8 mouse cellular contexts compared by ENCODE assay signal in the genomic region with DNA sequence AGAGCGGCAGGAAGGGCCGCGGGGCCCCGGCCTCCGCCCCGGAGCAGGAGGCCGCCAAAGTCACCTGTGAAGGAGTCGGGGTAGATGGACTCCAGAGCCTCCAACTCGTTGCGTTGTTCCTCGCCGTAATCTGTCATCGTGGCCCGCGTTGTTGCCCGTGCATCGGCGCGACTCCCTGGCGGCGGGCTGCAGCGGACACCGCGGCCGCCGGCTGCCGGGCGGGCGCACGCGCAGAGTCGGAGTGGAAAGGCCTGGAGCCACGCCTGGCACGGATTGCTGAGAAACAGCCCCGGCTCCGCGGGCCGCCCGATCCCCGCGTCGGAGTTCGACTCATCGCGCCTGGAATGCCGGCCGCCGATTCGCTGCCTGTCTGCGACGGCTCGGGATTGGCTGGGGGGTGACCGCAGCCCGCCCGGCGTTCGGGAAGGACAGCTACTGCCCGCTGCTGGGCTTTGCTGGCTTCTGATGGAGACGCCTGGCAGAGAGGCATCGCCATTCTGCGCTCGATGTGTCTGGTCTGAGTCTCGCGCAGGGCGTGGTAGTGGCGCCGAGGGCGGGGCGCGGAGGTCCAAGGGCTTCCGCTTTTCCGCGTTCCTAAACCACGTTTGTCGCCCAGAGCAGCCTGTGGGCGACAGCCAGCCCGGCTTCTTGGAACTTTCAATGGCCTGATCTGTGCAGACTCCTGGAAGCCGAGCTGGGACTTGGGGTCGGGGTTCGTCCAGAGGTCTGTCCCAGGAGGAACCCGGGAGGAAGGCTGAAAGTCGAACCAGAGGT. TPM values are rescaled to one million over a fixed set of nuclear protein-coding genes. Genes with fewer than 3 reads are reported as not detected.
DNase-seq lines count a peak whose midpoint lies in the region; ATAC-seq and TF ChIP-seq lines count a peak whose summit lies in the region.

A gene (minus strand): TSS at position 323 of the 774 bp plus-strand sequence.

- H3K4me3 ChIP-seq in bone marrow, adult 2 months (replicated peaks; ENCODE audit: control insufficient read depth, low read depth, low read length): peak within 1 kb of the TSS; percentile 97
- peak within 1 kb of the TSS; percentile 69 for H3K4me3 ChIP-seq in embryonic facial prominence, embryonic 15.5 days (replicated peaks)
- H3K4me3 ChIP-seq in limb, embryonic 14.5 days (replicated peaks; ENCODE audit: low read length): peak within 1 kb of the TSS; percentile 84
- H3K4me3 ChIP-seq in midbrain, postnatal 0 days (ENCODE audit: low read depth, low read length): peak within 1 kb of the TSS; percentile 65

- peaks cover 3% of the 10 kb centered on the region for H3K4me1 ChIP-seq in bone marrow, adult 2 months (ENCODE audit: control insufficient read depth, insufficient read depth, low read length)
- peaks cover 13% of the 10 kb centered on the region for H3K4me1 ChIP-seq in embryonic facial prominence, embryonic 15.5 days
- peaks cover 12% of the 10 kb centered on the region for H3K4me1 ChIP-seq in limb, embryonic 14.5 days (ENCODE audit: control insufficient read depth, insufficient read depth, low read length)
- peaks cover 8% of the 10 kb centered on the region; the same call in 1 of the 2 replicates for H3K4me1 ChIP-seq in midbrain, postnatal 0 days (ENCODE audit: insufficient read depth, low read length)

- H3K36me3 ChIP-seq in embryonic facial prominence, embryonic 15.5 days: no peaks in the 10 kb centered on the region
- H3K36me3 ChIP-seq in limb, embryonic 14.5 days (ENCODE audit: control insufficient read depth, insufficient read depth, low read length): 0 out of 2 replicates have a peak, but pooled peaks cover 4% of the 10 kb centered on the region
- H3K36me3 ChIP-seq in midbrain, postnatal 0 days (ENCODE audit: insufficient read depth, low read length): no peaks in the 10 kb centered on the region

- ATAC-seq in embryonic facial prominence, embryonic 15.5 days (ENCODE audit: insufficient number of reproducible peaks, low FRiP score, low TSS enrichment, low read depth): peak; percentile 100
- peak; percentile 100 for ATAC-seq in limb, embryonic 14.5 days (ENCODE audit: low FRiP score, low read depth)
- peak; percentile 100 for ATAC-seq in midbrain, postnatal 0 days (ENCODE audit: low FRiP score)

- peak within 1 kb of the TSS; percentile 79 for H3K9ac ChIP-seq in embryonic facial prominence, embryonic 15.5 days
- H3K9ac ChIP-seq in limb, embryonic 14.5 days (ENCODE audit: low read depth, low read length, severe bottlenecking): peak within 1 kb of the TSS; percentile 92
- H3K9ac ChIP-seq in midbrain, postnatal 0 days (replicated peaks; ENCODE audit: low read length, poor library complexity, severe bottlenecking): peak within 1 kb of the TSS; percentile 81

- no peak for TF ChIP-seq CTCF in bone marrow, adult 2 months (IDR thresholded peaks at IDR 0.05; ENCODE audit: control insufficient read depth, insufficient read depth, low read length)
- peak; percentile 62 for TF ChIP-seq CTCF in midbrain, postnatal 0 days (IDR thresholded peaks at IDR 0.05)

- peak; percentile 66; the same call in 1 of the 2 replicates for TF ChIP-seq POLR2A in bone marrow, adult 2 months (IDR thresholded peaks at IDR 0.05; ENCODE audit: borderline replicate concordance, control insufficient read depth, low read depth, low read length)
- TF ChIP-seq POLR2A in limb, embryonic 14.5 days (IDR thresholded peaks at IDR 0.05; ENCODE audit: borderline replicate concordance, extremely low read depth, insufficient read depth, insufficient read length): peak; percentile 77; the same call in 1 of the 2 replicates

- peak within 1 kb of the TSS; percentile 68 for H3K4me2 ChIP-seq in embryonic facial prominence, embryonic 15.5 days (replicated peaks)
- peak within 1 kb of the TSS; percentile 74 for H3K4me2 ChIP-seq in limb, embryonic 14.5 days (replicated peaks; ENCODE audit: low read depth, low read length, severe bottlenecking)
- peak within 1 kb of the TSS; percentile 76 for H3K4me2 ChIP-seq in midbrain, postnatal 0 days (ENCODE audit: low read depth, low read length, poor library complexity, severe bottlenecking)

- no peaks in the 10 kb centered on the region for H3K9me3 ChIP-seq in embryonic facial prominence, embryonic 15.5 days (replicated peaks)
- no peaks in the 10 kb centered on the region for H3K9me3 ChIP-seq in limb, embryonic 14.5 days (ENCODE audit: control insufficient read depth, low read length)
- no peaks in the 10 kb centered on the region for H3K9me3 ChIP-seq in midbrain, postnatal 0 days (ENCODE audit: low read length)

- under 1% methylated on average over 82 of the region's 82 CpGs for WGBS in bone marrow, adult 2 months
- under 1% methylated on average over 82 of the region's 82 CpGs for WGBS in embryonic facial prominence, embryonic 15.5 days
- under 1% methylated on average over 53 of the region's 82 CpGs for WGBS in limb, embryonic 14.5 days
- under 1% methylated on average over 79 of the region's 82 CpGs for WGBS in midbrain, postnatal 0 days

- peak within 1 kb of the TSS; percentile 94 for H3K27ac ChIP-seq in bone marrow, adult 2 months (ENCODE audit: control insufficient read depth, insufficient read depth, low read depth, low read length, poor library complexity)
- peak within 1 kb of the TSS; percentile 95 for H3K27ac ChIP-seq in embryonic facial prominence, embryonic 15.5 days (replicated peaks)
- H3K27ac ChIP-seq in limb, embryonic 14.5 days (replicated peaks; ENCODE audit: low read depth, low read length): peak within 1 kb of the TSS; percentile 94
- H3K27ac ChIP-seq in midbrain, postnatal 0 days (ENCODE audit: low read depth, low read length): peak within 1 kb of the TSS; percentile 90

- DNase-seq in 416B (ENCODE audit: low read depth): peak; percentile 96
- peak; percentile 98 for DNase-seq in heart, adult 8-10 months (ENCODE audit: low spot score)
- peak; percentile 99 for DNase-seq in kidney, adult 9 months
- peak; percentile 98 for DNase-seq in limb, embryonic 14.5 days (ENCODE audit: low spot score)
- peak; percentile 98 for DNase-seq in midbrain, postnatal 0 days (ENCODE audit: low spot score)
- DNase-seq in spleen, postnatal 14 days (ENCODE audit: low spot score in 2 of 2): peak; percentile 84 to 91

- no peaks in the 10 kb centered on the region for H3K27me3 ChIP-seq in embryonic facial prominence, embryonic 15.5 days
- no peaks in the 10 kb centered on the region for H3K27me3 ChIP-seq in limb, embryonic 14.5 days (ENCODE audit: control insufficient read depth, insufficient read depth, low read length)
- no peaks in the 10 kb centered on the region for H3K27me3 ChIP-seq in midbrain, postnatal 0 days (ENCODE audit: insufficient read depth, low read length)

RNA-seq across cellular contexts. Expression of the gene that starts here (rescaled TPM):
- 6.0 and 47.9 TPM in 2 replicates for polyA plus RNA-seq in bone marrow, adult 2 months (2011; ENCODE audit: insufficient read depth, insufficient read length, low replicate concordance, missing spikeins)
- 111 and 113 TPM in 2 replicates for polyA plus RNA-seq in embryonic facial prominence, embryonic 15.5 days (2015; fragmentation: Nextera tagmentation; extraction: Ambion mirVana)
- total RNA-seq in heart, adult 8-10 months (2022): 100 to 1,000 TPM; 111 to 118 (median 114) TPM
- polyA plus RNA-seq in limb, embryonic 14.5 days (2012; rRNA removed): 55.3 and 86.2 TPM in 2 replicates
- polyA plus RNA-seq in limb, embryonic 14.5 days (2014; fragmentation: Nextera tagmentation; extraction: Ambion mirVana): 146 and 148 TPM in 2 replicates
- 124 and 145 TPM in 2 replicates for total RNA-seq in midbrain, postnatal 0 days (2014; rRNA removed)
- polyA plus RNA-seq in midbrain, postnatal 0 days (2015; fragmentation: Nextera tagmentation; extraction: Ambion mirVana): 157 and 174 TPM in 2 replicates

Comparison
In these comparisons a context has a peak if more than half of its experiments do, and no peak if none do; other contexts are left out.
1. Peak in every context shown above with its lines: DNase-seq, ATAC-seq, H3K4me3 ChIP-seq and H3K27ac ChIP-seq.